Mouse (Mus musculus): ENCODE measurements around the gene Vnn3.

Gene Vnn3

DNA sequence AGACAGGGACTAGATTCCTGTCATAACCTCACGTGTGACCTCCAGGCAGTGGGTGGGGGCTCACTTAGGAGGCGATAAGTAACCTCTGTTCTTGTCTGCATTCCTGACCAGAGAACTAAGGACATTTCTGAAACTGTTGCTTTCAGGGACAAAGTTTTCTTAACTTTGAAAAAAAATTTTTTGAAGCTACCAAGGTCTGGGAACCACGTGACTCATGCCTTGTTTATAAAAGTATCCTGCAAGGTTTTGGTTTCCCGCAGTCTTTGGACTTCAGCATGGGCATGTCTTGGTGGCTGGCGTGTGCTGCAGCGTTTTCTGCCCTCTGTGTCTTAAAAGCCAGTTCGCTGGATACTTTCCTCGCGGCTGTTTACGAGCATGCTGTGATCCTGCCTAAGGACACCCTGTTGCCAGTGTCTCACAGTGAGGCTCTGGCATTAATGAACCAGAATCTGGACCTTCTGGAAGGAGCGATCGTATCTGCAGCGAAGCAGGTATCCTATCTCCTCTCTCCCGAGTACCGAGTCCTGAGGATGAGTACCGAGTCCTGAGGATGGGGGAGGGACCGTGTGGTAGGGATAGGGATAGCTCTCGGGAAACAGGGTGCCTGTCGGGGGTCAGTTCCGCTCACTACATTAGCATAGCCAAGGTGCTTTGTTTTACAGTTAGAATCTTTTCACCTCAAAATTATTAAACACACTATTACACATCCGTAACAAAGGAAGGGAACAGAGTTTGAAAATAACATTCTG is 43.5 kb downstream of the Vnn3 start, which contains the start of gene Vnn1:
Vnn1 (plus strand) TSS at position 88 of the 749 bp plus-strand sequence.
- DNase-seq (ENCODE audit: low spot score): no peak

- DNase-seq (ENCODE audit: low spot score): no peak
Measured at GRCm38 (mm10) chr10:23895376-23895775, 44.1 kb downstream of the Vnn3 start.

- DNase-seq (ENCODE audit: low spot score): no peak
Measured at GRCm38 (mm10) chr10:23901119-23901518, 49.9 kb downstream of the Vnn3 start.

DNA sequence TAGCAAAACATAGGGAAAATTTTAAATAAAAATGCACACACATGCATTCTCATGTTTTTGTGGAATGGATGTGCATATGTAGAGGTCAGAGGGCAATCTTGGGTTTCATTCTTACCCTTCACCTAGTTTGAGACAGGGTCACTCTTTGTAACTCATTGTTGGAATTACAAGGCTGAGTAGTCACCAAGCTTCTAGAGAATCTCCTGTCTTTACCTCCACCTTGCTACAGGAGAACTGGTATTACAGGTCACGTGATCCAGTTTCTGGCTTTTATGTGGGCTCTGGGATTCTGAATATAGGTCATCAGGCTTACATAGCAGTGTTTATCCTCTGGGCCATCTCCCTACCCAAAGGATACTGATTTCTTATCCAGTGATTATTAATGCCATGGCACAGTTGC is 54.4 kb downstream of the Vnn3 start:
- DNase-seq (ENCODE audit: low spot score): no peak

Measured in adipocyte (in vitro differentiated cells).